Mouse (Mus musculus) liver, adult 2 months (tissue): ENCODE data around the gene Tcte2. TPM values are rescaled to one million over a fixed set of nuclear protein-coding genes. Genes with fewer than 3 reads are reported as not detected.

ENCODE experiments used
- DNase-seq: peaks from one replicate; pipeline ENCODE4 v3.0.0-alpha.2; 2011; ENCODE audit warnings: low read depth, low spot score; ENCODE audit errors: extremely low read depth
- H3K27ac ChIP-seq: fragments of 200-500 bp; replicated peaks from 2 replicates; pipeline ENCODE4 v1.5.1; 2012; ENCODE audit warnings: low read depth, mild to moderate bottlenecking, control low read depth, inconsistent platforms, low read length; ENCODE audit not compliant: insufficient read depth
- H3K27me3 ChIP-seq: fragments of 200-500 bp; 2 replicates; pipeline ENCODE4 v1.6.1; 2012; ENCODE audit warnings: mild to moderate bottlenecking, moderate library complexity, low read length, inconsistent platforms; ENCODE audit not compliant: control insufficient read depth, insufficient read depth
- H3K36me3 ChIP-seq: fragments of 200-500 bp; 2 replicates; pipeline ENCODE4 v1.6.1; 2012; ENCODE audit warnings: low read length, inconsistent platforms; ENCODE audit not compliant: control insufficient read depth, insufficient read depth
- H3K4me1 ChIP-seq: fragments of 200-500 bp; 2 replicates; pipeline ENCODE4 v1.6.1; 2011; ENCODE audit warnings: low read length; ENCODE audit not compliant: control insufficient read depth, insufficient read depth
- H3K4me3 ChIP-seq: fragments of 200-500 bp; 2 replicates; pipeline ENCODE4 v1.5.1; 2011; ENCODE audit warnings: low read depth, mild to moderate bottlenecking, control low read depth, low read length, moderate library complexity; ENCODE audit not compliant: insufficient read depth
- H3K79me2 ChIP-seq: fragments of 200-500 bp; 2 replicates; pipeline ENCODE4 v1.6.1; 2012; ENCODE audit warnings: inconsistent platforms, mild to moderate bottlenecking, low read length, moderate library complexity; ENCODE audit not compliant: control insufficient read depth, insufficient read depth
- H3K9ac ChIP-seq: fragments of 200-500 bp; 2 replicates; pipeline ENCODE4 v1.6.1; 2012; ENCODE audit warnings: low read depth, mild to moderate bottlenecking, control low read depth, inconsistent platforms, low read length
- CTCF ChIP-seq: fragments of 200-500 bp; IDR thresholded peaks from 2 replicates; pipeline ENCODE4 v1.5.1; 2011; ENCODE audit warnings: low read depth, low read length, control low read depth
- POLR2A ChIP-seq: fragments of 200-500 bp; IDR thresholded peaks from 2 replicates; pipeline ENCODE4 v1.6.1; 2011; ENCODE audit warnings: low read length, control low read depth; ENCODE audit not compliant: insufficient read depth; ENCODE audit errors: extremely low read depth
- WGBS: fragments of 180-500 bp; shearing (Covaris S2); methylation state at CpG from one replicate; pipeline ENCODE4 v1.1.7; 2018; 5-methylcytosine and 5-hydroxymethylcytosine counted together
- polyA plus RNA-seq: library from polyadenylated mRNA; depleted of rRNA; stranded (reverse); fragments of >200 nt; gene quantifications from 2 replicates; pipeline ENCODE4 v1.2.3, GENCODE M21; 2012
- total RNA-seq: library from RNA; depleted of rRNA; stranded (reverse); fragments of >200 nt; gene quantifications from 2 replicates; pipeline ENCODE4 v1.2.3, GENCODE M21; 2014

Tcte2 gene
- total and polyA plus RNA-seq, 2 experiments: 0.94 to 1.5 TPM

GRCm38 (mm10) chr17:13753918-13754317 lies 7.7 kb downstream of the Tcte2 start:
- Histone ChIP-seq H3K79me2 (no peaks in the 10 kb centered on the region), H3K4me1 (no peaks in the 10 kb centered on the region), H3K27ac (no peak overlapping the region), H3K4me3 (no peak overlapping the region), H3K36me3 (no peaks in the 10 kb centered on the region), H3K27me3 (no peaks in the 10 kb centered on the region), H3K9ac (no peak overlapping the region)
- no peak for DNase-seq
- 81% methylated on average over 4 of the region's 4 CpGs for WGBS
- TF ChIP-seq POLR2A (no peak), CTCF (no peak)

- no peak for TF ChIP-seq POLR2A
- TF ChIP-seq CTCF: no peak
- no peak overlapping the region for H3K4me3 ChIP-seq
- H3K4me1 ChIP-seq: peaks cover 3% of the 10 kb centered on the region; the same call in 1 of the 2 replicates
- H3K79me2 ChIP-seq: no peaks in the 10 kb centered on the region
- H3K27me3 ChIP-seq: no peaks in the 10 kb centered on the region
- WGBS: 94% methylated on average over 4 of the region's 4 CpGs
- no peak for DNase-seq
- no peaks in the 10 kb centered on the region for H3K36me3 ChIP-seq
- H3K27ac ChIP-seq: no peak overlapping the region
- no peak overlapping the region for H3K9ac ChIP-seq
Observed at GRCm38 (mm10) chr17:13749027-13749426, 12.6 kb downstream of the Tcte2 start.

- no peak for DNase-seq
- no peak overlapping the region for H3K27ac ChIP-seq
- H3K4me1 ChIP-seq: peaks cover 3% of the 10 kb centered on the region; the same call in 1 of the 2 replicates
- H3K4me3 ChIP-seq: no peak overlapping the region
- H3K9ac ChIP-seq: no peak overlapping the region
- no peaks in the 10 kb centered on the region for H3K79me2 ChIP-seq
- no peaks in the 10 kb centered on the region for H3K27me3 ChIP-seq
- H3K36me3 ChIP-seq: no peaks in the 10 kb centered on the region
- 92% methylated on average over 9 of the region's 9 CpGs for WGBS
- no peak for TF ChIP-seq CTCF
- no peak for TF ChIP-seq POLR2A
Observed at GRCm38 (mm10) chr17:13747681-13748080, 13.9 kb downstream of the Tcte2 start.

- DNase-seq: no peak
- Histone ChIP-seq H3K27me3 (no peaks in the 10 kb centered on the region), H3K9ac (no peak overlapping the region), H3K4me3 (no peak overlapping the region), H3K36me3 (no peaks in the 10 kb centered on the region), H3K79me2 (no peaks in the 10 kb centered on the region), H3K4me1 (peaks cover 3% of the 10 kb centered on the region; the same call in 1 of the 2 replicates), H3K27ac (no peak overlapping the region)
- TF ChIP-seq POLR2A: no peak
- no peak for TF ChIP-seq CTCF
- WGBS: 72% methylated on average over 6 of the region's 6 CpGs
Observed at GRCm38 (mm10) chr17:13746330-13746729, 15.3 kb downstream of the Tcte2 start.

- Histone ChIP-seq H3K4me1 (peaks cover 3% of the 10 kb centered on the region; the same call in 1 of the 2 replicates), H3K36me3 (no peaks in the 10 kb centered on the region), H3K27me3 (no peaks in the 10 kb centered on the region), H3K4me3 (no peak overlapping the region), H3K9ac (no peak overlapping the region), H3K79me2 (no peaks in the 10 kb centered on the region), H3K27ac (no peak overlapping the region)
- no peak for DNase-seq
- WGBS: 70% methylated on average over 2 of the region's 2 CpGs
- TF ChIP-seq CTCF (no peak), POLR2A (no peak)
Observed at GRCm38 (mm10) chr17:13745373-13745772, 16.3 kb downstream of the Tcte2 start.

GRCm38 (mm10) chr17:13744824-13745223 lies 16.8 kb downstream of the Tcte2 start:
- peaks cover 3% of the 10 kb centered on the region; the same call in 1 of the 2 replicates for H3K4me1 ChIP-seq
- 48% methylated on average over 4 of the region's 4 CpGs for WGBS
- no peak overlapping the region for H3K4me3 ChIP-seq
- TF ChIP-seq POLR2A (no peak), CTCF (no peak)
- H3K27ac ChIP-seq: no peak overlapping the region
- H3K9ac ChIP-seq: no peak overlapping the region
- peak; percentile 31 for DNase-seq
- H3K36me3 ChIP-seq: no peaks in the 10 kb centered on the region
- H3K27me3 ChIP-seq: no peaks in the 10 kb centered on the region
- no peaks in the 10 kb centered on the region for H3K79me2 ChIP-seq
